Mouse (Mus musculus) kidney, postnatal 0 days (tissue): ENCODE results near the gene Trdn. TPM values are rescaled to one million over a fixed set of nuclear protein-coding genes. Genes with fewer than 3 reads are reported as not detected.

Experiments used
- ATAC-seq: fragments of 200-750 bp; cut with Nextera tagmentation; replicated peaks from 2 replicates; pipeline ENCODE4 v1.8.0; 2017; ENCODE audit warnings: low read depth, moderate number of reproducible peaks, moderate TSS enrichment, moderate library complexity; ENCODE audit not compliant: low FRiP score
- DNase-seq: peaks from one replicate; pipeline ENCODE4 v3.0.0-alpha.2; 2016; ENCODE audit warnings: low spot score
- H3K27ac ChIP-seq: fragments of 300-500 bp; sonication (generic); 2 replicates; pipeline ENCODE4 v1.5.1; 2014; ENCODE audit warnings: mild to moderate bottlenecking
- H3K27me3 ChIP-seq: fragments of 300-500 bp; sonication (generic); 2 replicates; pipeline ENCODE4 v1.6.1; 2014; ENCODE audit warnings: low read length, mixed read lengths; ENCODE audit not compliant: insufficient read depth
- H3K36me3 ChIP-seq: fragments of 300-500 bp; sonication (generic); 2 replicates; pipeline ENCODE4 v1.6.1; 2014; ENCODE audit warnings: low read length, mixed read lengths; ENCODE audit not compliant: insufficient read depth
- H3K4me1 ChIP-seq: fragments of 300-500 bp; sonication (generic); replicated peaks from 2 replicates; pipeline ENCODE4 v1.6.1; 2014; ENCODE audit warnings: antibody characterized with exemption, low read length, mixed read lengths; ENCODE audit not compliant: insufficient read depth
- H3K4me2 ChIP-seq: fragments of 300-500 bp; sonication (generic); 2 replicates; pipeline ENCODE4 v1.6.1; 2014; ENCODE audit warnings: mild to moderate bottlenecking, low read length, moderate library complexity, mixed read lengths
- H3K4me3 ChIP-seq: fragments of 300-500 bp; sonication (generic); replicated peaks from 2 replicates; pipeline ENCODE4 v1.5.1; 2014; ENCODE audit warnings: low read depth, low read length
- H3K9ac ChIP-seq: fragments of 300-500 bp; sonication (generic); 2 replicates; pipeline ENCODE4 v1.6.1; 2014; ENCODE audit warnings: low read depth, low read length
- H3K9me3 ChIP-seq: fragments of 300-500 bp; sonication (generic); replicated peaks from 2 replicates; pipeline ENCODE4 v1.6.1; 2016; ENCODE audit warnings: low read length, inconsistent platforms, mixed read lengths
- CTCF ChIP-seq: IDR thresholded peaks from 2 replicates; pipeline ENCODE4 v1.5.1; 2016; ENCODE audit warnings: antibody characterized with exemption, low read depth, mild to moderate bottlenecking, moderate library complexity
- WGBS: fragments of 180-500 bp; shearing (Covaris S2); extraction: QIAGEN DNeasy Blood & Tissue Kit; methylation state at CpG from one replicate; pipeline ENCODE4 v1.1.7; 2014; 5-methylcytosine and 5-hydroxymethylcytosine counted together
- polyA plus RNA-seq: library from polyadenylated mRNA; unstranded; fragments of >200 nt; fragmentation: Nextera tagmentation; extraction: Ambion mirVana; gene quantifications from 2 replicates; pipeline ENCODE4 v1.2.1, GENCODE M21; 2015

The Trdn gene
- not detected in 2 replicates for polyA plus RNA-seq

DNA sequence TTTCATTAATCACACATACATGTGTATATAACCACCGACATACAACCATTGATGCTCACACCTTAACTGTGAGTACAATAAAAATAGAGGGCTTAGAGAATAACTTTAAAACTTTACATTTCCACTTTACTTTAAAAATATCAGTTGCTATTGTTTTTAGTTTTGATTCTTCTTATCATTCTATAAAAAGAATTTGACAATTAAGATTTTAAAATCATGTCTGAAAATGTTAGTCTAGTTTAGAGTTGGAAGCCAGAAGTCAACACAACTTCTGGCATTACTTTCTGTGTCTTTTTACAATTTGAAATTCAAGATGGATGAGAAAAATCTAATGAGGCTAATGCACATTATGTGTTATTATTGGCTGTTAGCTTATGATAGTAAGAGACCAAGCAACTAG is at the start of gene Trdn:
Gene Trdn, plus strand, starts transcription at position 301 of the 400 bp plus-strand sequence.
- no peak for TF ChIP-seq CTCF
- H3K27me3 ChIP-seq: no peaks in the 10 kb centered on the region
- no peak within 1 kb of the TSS for H3K9ac ChIP-seq
- no peaks in the 10 kb centered on the region for H3K9me3 ChIP-seq
- DNase-seq (no peak), ATAC-seq (no peak)
- H3K4me1 ChIP-seq: no peaks in the 10 kb centered on the region
- no peak within 1 kb of the TSS for H3K27ac ChIP-seq
- H3K4me2 ChIP-seq: no peak within 1 kb of the TSS
- 71% methylated on average over 1 of the region's 1 CpGs for WGBS
- H3K36me3 ChIP-seq: no peaks in the 10 kb centered on the region
- H3K4me3 ChIP-seq: no peak within 1 kb of the TSS

DNA sequence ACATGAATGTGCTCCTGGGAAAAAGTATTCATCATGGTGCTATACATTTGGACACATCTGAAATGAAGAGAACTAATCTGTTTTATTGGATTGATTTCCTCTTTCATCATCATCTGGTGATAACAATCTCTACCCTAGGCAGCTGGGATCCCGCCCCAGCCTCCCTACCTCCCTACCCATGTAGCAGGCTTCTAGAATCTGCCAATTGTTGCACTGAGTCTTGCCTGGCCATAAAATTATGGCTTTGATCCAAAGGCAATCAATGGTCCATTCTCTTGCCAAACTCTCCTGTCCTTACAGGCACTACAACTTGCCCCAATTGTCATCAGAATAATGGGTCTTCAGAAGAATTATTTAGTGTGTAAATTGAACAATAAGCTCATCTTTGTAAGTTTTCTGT is 19.6 kb upstream of the Trdn start:
- Histone ChIP-seq H3K27me3 (no peaks in the 10 kb centered on the region), H3K4me2 (no peak overlapping the region), H3K4me1 (no peaks in the 10 kb centered on the region), H3K27ac (no peak overlapping the region), H3K9me3 (no peaks in the 10 kb centered on the region), H3K9ac (no peak overlapping the region), H3K36me3 (no peaks in the 10 kb centered on the region), H3K4me3 (no peak overlapping the region)
- 86% methylated on average over 1 of the region's 1 CpGs for WGBS
- no peak for TF ChIP-seq CTCF
- DNase-seq (no peak), ATAC-seq (no peak)

DNA sequence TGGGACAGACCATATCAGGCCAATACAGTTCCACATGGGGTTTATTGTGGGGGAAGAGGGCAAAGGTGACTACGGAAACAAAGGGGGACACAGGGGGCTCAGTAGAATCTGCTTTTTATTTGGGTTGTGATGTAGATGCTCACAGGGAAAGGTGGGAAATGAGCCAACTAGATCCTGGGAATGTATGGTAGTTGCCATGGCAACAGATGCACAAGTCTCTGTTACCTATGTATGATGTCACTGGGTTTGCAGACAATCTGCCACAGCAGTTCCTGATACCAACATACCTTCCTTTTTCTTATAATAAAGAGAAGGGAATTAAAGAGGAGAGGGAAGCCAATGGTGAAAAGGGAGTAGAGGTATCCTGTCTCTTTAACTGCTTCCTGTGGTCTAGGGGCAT is 14.8 kb upstream of the Trdn start:
- Histone ChIP-seq H3K4me2 (no peak overlapping the region), H3K36me3 (no peaks in the 10 kb centered on the region), H3K9ac (no peak overlapping the region), H3K27ac (no peak overlapping the region), H3K4me3 (no peak overlapping the region), H3K4me1 (no peaks in the 10 kb centered on the region), H3K27me3 (no peaks in the 10 kb centered on the region), H3K9me3 (no peaks in the 10 kb centered on the region)
- TF ChIP-seq CTCF: no peak
- no peak for DNase-seq
- 84% methylated on average over 1 of the region's 1 CpGs for WGBS
- ATAC-seq: no peak

DNA sequence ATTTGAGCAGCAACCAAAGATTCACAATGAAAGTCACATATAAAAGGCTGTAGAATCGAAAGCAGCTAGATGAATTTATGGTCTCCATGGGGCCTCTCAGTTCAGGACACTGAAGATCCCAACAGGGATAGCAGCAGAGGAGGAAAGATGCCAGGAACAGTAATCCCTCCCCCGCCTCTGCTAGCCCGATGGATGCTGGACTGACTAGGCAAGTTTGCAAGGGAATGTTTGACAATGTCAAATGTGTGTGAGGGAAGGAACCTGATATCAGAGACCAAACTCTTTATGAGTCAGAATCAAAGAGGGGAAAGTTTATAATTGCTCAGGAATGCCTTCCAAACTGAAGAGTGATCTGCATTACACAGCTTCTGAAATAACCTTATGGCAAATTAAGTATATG is 7.2 kb upstream of the Trdn start:
- H3K27me3 ChIP-seq: no peaks in the 10 kb centered on the region
- H3K36me3 ChIP-seq: no peaks in the 10 kb centered on the region
- WGBS: 48% methylated on average over 3 of the region's 3 CpGs
- H3K4me2 ChIP-seq: no peak overlapping the region
- H3K9me3 ChIP-seq: no peaks in the 10 kb centered on the region
- H3K4me1 ChIP-seq: no peaks in the 10 kb centered on the region
- H3K27ac ChIP-seq: no peak overlapping the region
- no peak overlapping the region for H3K4me3 ChIP-seq
- no peak for TF ChIP-seq CTCF
- DNase-seq: no peak
- H3K9ac ChIP-seq: no peak overlapping the region
- ATAC-seq: no peak

DNA sequence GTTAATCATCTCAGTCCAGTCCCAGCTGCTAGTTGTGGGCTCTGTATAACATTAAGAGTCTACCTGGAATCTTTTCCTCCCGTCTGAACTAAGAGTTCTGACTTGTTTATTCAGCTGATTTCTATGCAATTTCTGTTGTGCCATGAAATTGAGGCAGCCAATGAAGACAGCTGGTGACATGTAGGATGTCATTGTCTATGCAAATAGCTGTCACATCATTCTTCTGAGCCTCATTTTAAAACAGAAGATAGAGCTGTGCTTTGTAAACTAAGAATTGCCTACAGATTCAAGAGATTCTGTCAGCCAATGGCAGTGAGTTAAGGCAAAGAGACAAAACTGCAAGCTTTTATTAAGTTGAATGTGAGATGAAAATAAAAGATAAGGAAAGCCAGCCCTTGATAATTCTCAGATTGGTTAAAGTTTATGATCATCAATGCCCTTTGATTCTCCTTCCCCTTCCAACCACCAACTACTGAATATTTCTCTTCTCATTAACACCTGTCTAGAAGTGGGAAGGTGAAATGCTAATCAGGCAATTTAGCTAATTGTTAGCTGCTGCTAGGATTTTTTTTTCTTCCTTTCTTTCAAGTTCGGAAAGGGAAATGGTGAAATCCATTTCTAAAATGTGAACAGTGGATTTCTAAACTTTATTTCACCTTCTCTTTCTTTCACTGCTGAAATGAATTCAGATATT is 1.9 kb downstream of the Trdn start:
- H3K4me2 ChIP-seq: no peak overlapping the region
- 65% methylated on average over 2 of the region's 2 CpGs for WGBS
- H3K36me3 ChIP-seq: no peaks in the 10 kb centered on the region
- H3K4me3 ChIP-seq: no peak overlapping the region
- H3K9ac ChIP-seq: no peak overlapping the region
- no peaks in the 10 kb centered on the region for H3K27me3 ChIP-seq
- no peak overlapping the region for H3K27ac ChIP-seq
- H3K9me3 ChIP-seq: no peaks in the 10 kb centered on the region
- H3K4me1 ChIP-seq: no peaks in the 10 kb centered on the region
- no peak for TF ChIP-seq CTCF
- DNase-seq (no peak), ATAC-seq (no peak)

DNA sequence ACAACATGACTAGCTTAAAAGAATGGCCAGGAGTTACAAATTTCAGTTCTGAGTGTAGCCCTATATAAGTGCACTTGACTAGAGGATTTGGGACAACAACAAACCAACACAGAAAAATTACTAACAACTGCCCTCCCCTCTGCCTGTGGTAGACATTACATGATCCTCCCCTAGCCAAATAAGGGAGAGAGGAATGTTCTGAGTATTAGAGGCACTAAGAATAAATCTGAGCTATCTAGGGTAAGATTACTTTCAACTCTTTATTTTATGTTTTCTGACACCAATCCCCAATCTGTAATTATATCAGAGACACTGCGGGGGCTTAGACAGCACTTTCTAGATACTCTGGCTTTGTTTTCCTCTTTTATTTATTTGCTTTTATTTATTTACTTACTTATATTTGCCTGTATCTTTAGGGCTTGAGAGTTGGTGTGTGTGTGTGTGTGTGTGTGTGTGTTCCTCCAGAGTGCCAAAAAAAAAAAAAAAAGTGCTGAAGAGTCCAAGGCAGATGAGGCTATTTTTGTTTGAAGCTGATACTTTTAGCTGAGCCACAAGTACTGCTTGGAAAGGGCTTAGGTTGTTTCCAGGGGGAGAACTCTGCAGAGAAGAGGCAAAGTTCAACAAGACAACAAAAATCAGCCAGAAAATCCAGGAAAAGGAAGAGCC is 2.7 kb downstream of the Trdn start:
- Histone ChIP-seq H3K4me3 (no peak overlapping the region), H3K9me3 (no peaks in the 10 kb centered on the region), H3K27me3 (no peaks in the 10 kb centered on the region), H3K4me1 (no peaks in the 10 kb centered on the region), H3K36me3 (no peaks in the 10 kb centered on the region), H3K4me2 (no peak overlapping the region), H3K9ac (no peak overlapping the region), H3K27ac (no peak overlapping the region)
- ATAC-seq (no peak), DNase-seq (no peak)
- no peak for TF ChIP-seq CTCF
- 79% methylated on average over 1 of the region's 1 CpGs for WGBS
